Mouse (Mus musculus): ENCODE measurements around the gene Nr4a2.

The Nr4a2 gene

GRCm38 (mm10) chr2:57111791-57112538, 11.8 kb downstream of the Nr4a2 start:
- DNase-seq (ENCODE audit: low spot score): no peak

GRCm38 (mm10) chr2:57111011-57111790, 12.6 kb downstream of the Nr4a2 start:
- DNase-seq (ENCODE audit: low spot score): no peak

GRCm38 (mm10) chr2:57110401-57110800, 13.4 kb downstream of the Nr4a2 start:
- no peak for DNase-seq (ENCODE audit: low spot score)

GRCm38 (mm10) chr2:57109926-57110325, 13.9 kb downstream of the Nr4a2 start:
- no peak for DNase-seq (ENCODE audit: low spot score)

GRCm38 (mm10) chr2:57109301-57109700, 14.5 kb downstream of the Nr4a2 start:
- DNase-seq (ENCODE audit: low spot score): no peak

GRCm38 (mm10) chr2:57108349-57108930, 15.4 kb downstream of the Nr4a2 start:
- no peak for DNase-seq (ENCODE audit: low spot score)

- no peak for DNase-seq (ENCODE audit: low spot score)
Observed at GRCm38 (mm10) chr2:57105401-57105800, 18.4 kb downstream of the Nr4a2 start.

- DNase-seq (ENCODE audit: low spot score): no peak
Observed at GRCm38 (mm10) chr2:57104731-57105130, 19.1 kb downstream of the Nr4a2 start.

GRCm38 (mm10) chr2:57103845-57104660, 19.8 kb downstream of the Nr4a2 start:
- no peak for DNase-seq (ENCODE audit: low spot score)

GRCm38 (mm10) chr2:57102856-57103844, 20.7 kb downstream of the Nr4a2 start:
- DNase-seq (ENCODE audit: low spot score): no peak

GRCm38 (mm10) chr2:57102091-57102855, 21.5 kb downstream of the Nr4a2 start:
- no peak for DNase-seq (ENCODE audit: low spot score)

- no peak for DNase-seq (ENCODE audit: low spot score)
Observed at GRCm38 (mm10) chr2:57100241-57100640, 23.6 kb downstream of the Nr4a2 start.

GRCm38 (mm10) chr2:57072452-57072851, 51.4 kb downstream of the Nr4a2 start:
- no peak for DNase-seq (ENCODE audit: low spot score)

GRCm38 (mm10) chr2:57063480-57063879, 60.3 kb downstream of the Nr4a2 start:
- no peak for DNase-seq (ENCODE audit: low spot score)
